Mouse (Mus musculus): ENCODE measurements around the gene Slc25a44. TPM values are rescaled to one million over a fixed set of nuclear protein-coding genes. Genes with fewer than 3 reads are reported as not detected.

Slc25a44 gene
- total RNA-seq, 1 experiment, result 13.6 TPM

DNA sequence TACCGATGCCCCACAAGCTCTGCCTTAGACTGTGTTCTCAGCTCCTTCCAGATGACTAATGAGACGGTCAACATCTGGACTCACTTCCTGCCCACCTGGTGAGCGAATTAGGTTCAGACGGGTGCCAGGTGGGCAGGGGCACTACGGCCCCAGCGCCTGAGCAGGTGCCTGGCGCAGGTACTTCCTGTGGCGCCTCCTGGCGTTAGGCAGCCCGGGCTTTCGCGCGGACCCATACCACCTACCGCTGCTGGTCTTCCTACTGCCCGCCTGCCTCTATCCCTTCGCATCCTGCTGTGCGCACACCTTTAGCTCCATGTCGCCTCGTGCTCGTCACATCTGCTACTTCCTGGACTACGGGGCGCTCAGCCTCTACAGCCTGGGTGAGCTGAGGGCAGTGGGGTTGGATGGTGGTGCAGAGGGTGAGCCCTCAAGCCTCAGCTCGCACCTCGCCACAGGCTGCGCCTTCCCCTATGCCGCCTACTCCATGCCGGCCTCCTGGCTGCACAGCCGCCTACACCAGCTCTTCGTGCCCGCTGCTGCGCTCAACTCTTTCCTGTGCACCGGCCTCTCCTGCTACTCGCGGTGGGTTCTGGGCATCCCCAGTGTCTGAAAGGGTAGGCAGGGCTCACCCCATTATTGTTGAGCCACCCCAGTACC, 59.1 kb downstream of the Slc25a44 start:
- Histone ChIP-seq H3K36me3 (ENCODE audit: control insufficient read depth, insufficient read depth, low read length, poor library complexity, severe bottlenecking) (peaks cover 16% of the 10 kb centered on the region), H3K9ac (ENCODE audit: insufficient read depth, low read depth, low read length, poor library complexity, severe bottlenecking) (peak overlapping the region; percentile 46; the same call in 1 of the 2 replicates), H3K4me3 (ENCODE audit: insufficient read depth in 1 of 2, low read depth in 1 of 2, low read length in 2 of 2, poor library complexity in 1 of 2, severe bottlenecking in 1 of 2) (peak overlapping the region; percentile 46 to 57; a peak in 2 of 4 replicates), H3K27ac (ENCODE audit: insufficient read depth, low read depth, low read length, poor library complexity, severe bottlenecking) (no peak overlapping the region), H3K4me1 (ENCODE audit: control insufficient read depth in 2 of 2, insufficient read depth in 2 of 2, low read length in 2 of 2, poor library complexity in 1 of 2) (peaks cover 0 to 16% of the 10 kb centered on the region in 2 experiments; a peak in 2 of 4 replicates), H3K9me3 (ENCODE audit: control insufficient read depth, insufficient read depth, low read depth, low read length) (0 out of 2 replicates have a peak, but pooled peaks cover 2% of the 10 kb centered on the region)
- no peak for TF ChIP-seq ZC3H11A (IDR thresholded peaks at IDR 0.05; ENCODE audit: borderline replicate concordance, low read depth, low read length)
- TF ChIP-seq ZNF384 (IDR thresholded peaks at IDR 0.05; ENCODE audit: low read depth, low read length), result no peak
- no peak for TF ChIP-seq CHD2 (IDR thresholded peaks at IDR 0.05; ENCODE audit: low read depth, low read length)
- no peak for TF ChIP-seq MAFK (IDR thresholded peaks at IDR 0.05; ENCODE audit: insufficient read depth, low read depth, low read length)
- TF ChIP-seq HCFC1 (IDR thresholded peaks at IDR 0.05; ENCODE audit: borderline replicate concordance, insufficient read depth, low read length), result no peak
- DNase-seq (ENCODE audit: low read depth, low spot score), result no peak
- in situ Hi-C loops (cut with MboI; ENCODE audit: low sequenced_read_pairs in 2 of 2, unreplicated experiment in 2 of 2), result no loop called here

DNA sequence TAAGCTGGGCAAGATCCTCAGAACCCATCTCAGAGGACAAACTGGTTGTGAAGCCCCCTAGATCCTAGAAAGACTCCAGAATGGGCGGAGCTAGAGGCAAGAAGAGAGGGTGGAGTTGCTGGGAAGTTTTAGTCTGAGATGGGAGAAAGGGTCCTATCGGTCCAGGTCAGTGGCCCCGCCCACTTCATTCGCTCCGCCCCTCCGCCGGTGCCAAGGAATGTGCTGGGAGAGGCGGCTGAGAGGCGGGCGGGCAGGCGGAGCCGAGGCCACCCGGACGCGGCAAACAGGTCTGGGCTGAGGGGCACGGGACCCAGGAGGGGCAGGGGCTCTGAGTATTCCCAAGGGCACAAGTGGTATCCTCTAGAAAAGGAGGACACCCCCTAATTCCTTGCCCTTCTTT, 60.6 kb downstream of the Slc25a44 start, which contains the start of gene Paqr6:
TSS of gene Paqr6 (plus strand) at position 248 of the 400 bp plus-strand sequence.
- Histone ChIP-seq H3K9me3 (ENCODE audit: control insufficient read depth, insufficient read depth, low read depth, low read length) (no peaks in the 10 kb centered on the region), H3K27ac (ENCODE audit: insufficient read depth, low read depth, low read length, poor library complexity, severe bottlenecking) (no peak within 1 kb of the TSS), H3K4me1 (ENCODE audit: control insufficient read depth in 2 of 2, insufficient read depth in 2 of 2, low read length in 2 of 2, poor library complexity in 1 of 2) (peaks cover 0 to 17% of the 10 kb centered on the region in 2 experiments; a peak in 2 of 4 replicates), H3K4me3 (ENCODE audit: insufficient read depth in 1 of 2, low read depth in 1 of 2, low read length in 2 of 2, poor library complexity in 1 of 2, severe bottlenecking in 1 of 2) (peak within 1 kb of the TSS; percentile 23 to 37; a peak in 2 of 4 replicates), H3K36me3 (ENCODE audit: control insufficient read depth, insufficient read depth, low read length, poor library complexity, severe bottlenecking) (peaks cover 31% of the 10 kb centered on the region), H3K9ac (ENCODE audit: insufficient read depth, low read depth, low read length, poor library complexity, severe bottlenecking) (no peak within 1 kb of the TSS)
- in situ Hi-C loops (cut with MboI; ENCODE audit: low sequenced_read_pairs in 2 of 2, unreplicated experiment in 2 of 2), result no loop called here
- no peak for TF ChIP-seq ZNF384 (IDR thresholded peaks at IDR 0.05; ENCODE audit: low read depth, low read length)
- no peak for TF ChIP-seq CHD2 (IDR thresholded peaks at IDR 0.05; ENCODE audit: low read depth, low read length)
- no peak for TF ChIP-seq ZC3H11A (IDR thresholded peaks at IDR 0.05; ENCODE audit: borderline replicate concordance, low read depth, low read length)
- no peak for TF ChIP-seq HCFC1 (IDR thresholded peaks at IDR 0.05; ENCODE audit: borderline replicate concordance, insufficient read depth, low read length)
- no peak for TF ChIP-seq MAFK (IDR thresholded peaks at IDR 0.05; ENCODE audit: insufficient read depth, low read depth, low read length)
- peak; percentile 88 for DNase-seq (ENCODE audit: low read depth, low spot score)

DNA sequence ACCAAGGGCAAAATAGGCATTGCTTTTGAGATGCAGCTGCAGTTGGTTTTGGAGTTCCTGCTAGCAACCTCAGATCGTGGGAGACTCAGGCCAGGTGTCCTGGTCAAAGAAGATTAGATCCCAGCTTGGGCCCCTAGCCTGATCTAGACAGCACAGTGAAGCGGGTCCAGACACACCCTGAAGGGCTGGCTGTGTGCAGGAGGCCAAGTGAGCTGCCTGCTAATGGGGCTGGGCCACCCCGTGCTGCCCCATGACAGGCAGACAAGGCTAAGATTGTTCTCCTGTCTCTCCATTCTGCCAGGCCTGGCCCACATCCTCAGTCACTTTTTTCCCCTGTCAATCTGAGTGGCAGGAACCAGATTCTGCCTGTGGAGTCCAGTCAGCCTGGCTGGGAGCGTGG, 61.2 kb downstream of the Slc25a44 start:
- no peaks in the 10 kb centered on the region for H3K9me3 ChIP-seq (ENCODE audit: control insufficient read depth, insufficient read depth, low read depth, low read length)
- H3K4me1 ChIP-seq (ENCODE audit: control insufficient read depth in 2 of 2, insufficient read depth in 2 of 2, low read length in 2 of 2, poor library complexity in 1 of 2), result peaks cover 0 to 17% of the 10 kb centered on the region in 2 experiments; a peak in 2 of 4 replicates
- no peak overlapping the region for H3K4me3 ChIP-seq (ENCODE audit: insufficient read depth in 1 of 2, low read depth in 1 of 2, low read length in 2 of 2, poor library complexity in 1 of 2, severe bottlenecking in 1 of 2)
- H3K36me3 ChIP-seq (ENCODE audit: control insufficient read depth, insufficient read depth, low read length, poor library complexity, severe bottlenecking), result peaks cover 38% of the 10 kb centered on the region
- DNase-seq (ENCODE audit: low read depth, low spot score), result no peak
- in situ Hi-C loops (cut with MboI; ENCODE audit: low sequenced_read_pairs in 2 of 2, unreplicated experiment in 2 of 2), result no loop called here
- H3K27ac ChIP-seq (ENCODE audit: insufficient read depth, low read depth, low read length, poor library complexity, severe bottlenecking), result no peak overlapping the region
- TF ChIP-seq ZNF384 (IDR thresholded peaks at IDR 0.05; ENCODE audit: low read depth, low read length), result no peak
- no peak for TF ChIP-seq MAFK (IDR thresholded peaks at IDR 0.05; ENCODE audit: insufficient read depth, low read depth, low read length)
- no peak for TF ChIP-seq ZC3H11A (IDR thresholded peaks at IDR 0.05; ENCODE audit: borderline replicate concordance, low read depth, low read length)
- no peak for TF ChIP-seq CHD2 (IDR thresholded peaks at IDR 0.05; ENCODE audit: low read depth, low read length)
- TF ChIP-seq HCFC1 (IDR thresholded peaks at IDR 0.05; ENCODE audit: borderline replicate concordance, insufficient read depth, low read length), result no peak
- H3K9ac ChIP-seq (ENCODE audit: insufficient read depth, low read depth, low read length, poor library complexity, severe bottlenecking), result no peak overlapping the region

DNA sequence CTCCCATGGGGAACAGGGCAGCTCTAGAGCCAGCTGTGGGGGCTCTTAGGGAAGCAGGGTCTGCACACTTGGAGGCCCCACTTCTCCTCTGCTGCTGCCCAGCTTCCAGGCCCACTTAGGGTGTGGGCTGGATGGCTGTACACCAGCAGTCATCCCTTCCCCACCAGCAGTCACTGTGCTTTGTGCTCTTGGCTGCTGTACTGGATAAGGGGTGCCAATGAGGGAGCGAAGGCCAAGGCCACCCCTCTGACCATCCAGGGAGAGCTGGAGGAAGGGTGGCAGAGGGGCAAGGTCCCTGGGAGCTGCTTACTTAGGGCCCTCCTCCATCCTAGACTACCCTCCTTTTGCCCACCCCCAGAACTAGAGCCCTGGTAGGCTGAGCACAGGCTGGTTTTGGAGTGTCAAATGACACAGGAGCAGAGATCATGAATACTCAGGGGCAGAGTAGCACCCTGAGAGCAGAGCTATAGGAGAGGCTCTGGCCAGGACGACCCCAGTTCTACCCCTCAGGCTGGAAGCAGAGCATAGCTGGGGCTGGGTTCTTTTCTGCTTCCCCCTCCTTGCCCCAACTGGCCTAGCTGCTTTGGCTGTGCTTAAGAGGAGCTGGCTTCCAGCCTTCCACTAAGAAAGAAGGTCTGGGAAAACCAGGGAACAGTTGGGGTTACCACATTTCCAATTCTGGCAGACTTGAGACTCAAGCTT, 63.2 kb downstream of the Slc25a44 start:
- Histone ChIP-seq H3K4me1 (ENCODE audit: control insufficient read depth in 2 of 2, insufficient read depth in 2 of 2, low read length in 2 of 2, poor library complexity in 1 of 2) (peaks cover 0 to 17% of the 10 kb centered on the region in 2 experiments; a peak in 2 of 4 replicates), H3K27ac (ENCODE audit: insufficient read depth, low read depth, low read length, poor library complexity, severe bottlenecking) (no peak overlapping the region), H3K36me3 (ENCODE audit: control insufficient read depth, insufficient read depth, low read length, poor library complexity, severe bottlenecking) (peaks cover 55% of the 10 kb centered on the region), H3K9me3 (ENCODE audit: control insufficient read depth, insufficient read depth, low read depth, low read length) (no peaks in the 10 kb centered on the region), H3K9ac (ENCODE audit: insufficient read depth, low read depth, low read length, poor library complexity, severe bottlenecking) (no peak overlapping the region), H3K4me3 (ENCODE audit: insufficient read depth in 1 of 2, low read depth in 1 of 2, low read length in 2 of 2, poor library complexity in 1 of 2, severe bottlenecking in 1 of 2) (no peak overlapping the region)
- no peak for DNase-seq (ENCODE audit: low read depth, low spot score)
- in situ Hi-C loops (cut with MboI; ENCODE audit: low sequenced_read_pairs in 2 of 2, unreplicated experiment in 2 of 2), result no loop called here
- TF ChIP-seq HCFC1 (IDR thresholded peaks at IDR 0.05; ENCODE audit: borderline replicate concordance, insufficient read depth, low read length) (no peak), CHD2 (IDR thresholded peaks at IDR 0.05; ENCODE audit: low read depth, low read length) (no peak)

Measured in ES-E14 (cell line).